Mouse (Mus musculus): ENCODE results near the gene Stac3. TPM values are rescaled to one million over a fixed set of nuclear protein-coding genes. Genes with fewer than 3 reads are reported as not detected.
A peak's percentile ranks its signal among the peaks of the same experiment; 100 is the strongest.

Stac3 gene
- polyA plus RNA-seq, 1 experiment from 2014 or later, result 1.5 TPM

- H3K27ac ChIP-seq (replicated peaks), result no peak overlapping the region; the same call in 1 of the 2 replicates
These were observed 33.5 kb downstream of the Stac3 start for GRCm38 (mm10) chr10:127534929-127535384.

GRCm38 (mm10) chr10:127536586-127537314, 35.3 kb downstream of the Stac3 start:
- 0 out of 2 replicates have a peak overlapping the region, but pooled peaks have one; percentile 14 for H3K4me2 ChIP-seq (replicated peaks)
- H3K9ac ChIP-seq (replicated peaks), result no peak overlapping the region
- peaks cover 33% of the 10 kb centered on the region for H3K36me3 ChIP-seq
- H3K9me3 ChIP-seq, result no peaks in the 10 kb centered on the region
- peak overlapping the region; percentile 43; the same call in 1 of the 2 replicates for H3K27ac ChIP-seq (replicated peaks)
- ATAC-seq (replicated peaks), result peak; percentile 51
- H3K27me3 ChIP-seq, result peaks cover 41% of the 10 kb centered on the region
- 11% methylated on average over 8 of the region's 8 CpGs for WGBS
- peaks cover 42% of the 10 kb centered on the region for H3K4me1 ChIP-seq
- H3K4me3 ChIP-seq, result no peak overlapping the region

More at GRCm38 (mm10) chr10:127534929-127535384, 33.5 kb downstream of the Stac3 start:
- peak overlapping the region; percentile 57 for H3K9ac ChIP-seq (replicated peaks)
- H3K4me1 ChIP-seq, result peaks cover 57% of the 10 kb centered on the region
- no peak for ATAC-seq (replicated peaks)
- peaks cover 47% of the 10 kb centered on the region for H3K27me3 ChIP-seq
- H3K4me2 ChIP-seq (replicated peaks), result peak overlapping the region; percentile 94
- 1% methylated on average over 28 of the region's 30 CpGs for WGBS
- H3K36me3 ChIP-seq, result peaks cover 17% of the 10 kb centered on the region
- no peaks in the 10 kb centered on the region for H3K9me3 ChIP-seq
- peak overlapping the region; percentile 56 for H3K4me3 ChIP-seq

DNA sequence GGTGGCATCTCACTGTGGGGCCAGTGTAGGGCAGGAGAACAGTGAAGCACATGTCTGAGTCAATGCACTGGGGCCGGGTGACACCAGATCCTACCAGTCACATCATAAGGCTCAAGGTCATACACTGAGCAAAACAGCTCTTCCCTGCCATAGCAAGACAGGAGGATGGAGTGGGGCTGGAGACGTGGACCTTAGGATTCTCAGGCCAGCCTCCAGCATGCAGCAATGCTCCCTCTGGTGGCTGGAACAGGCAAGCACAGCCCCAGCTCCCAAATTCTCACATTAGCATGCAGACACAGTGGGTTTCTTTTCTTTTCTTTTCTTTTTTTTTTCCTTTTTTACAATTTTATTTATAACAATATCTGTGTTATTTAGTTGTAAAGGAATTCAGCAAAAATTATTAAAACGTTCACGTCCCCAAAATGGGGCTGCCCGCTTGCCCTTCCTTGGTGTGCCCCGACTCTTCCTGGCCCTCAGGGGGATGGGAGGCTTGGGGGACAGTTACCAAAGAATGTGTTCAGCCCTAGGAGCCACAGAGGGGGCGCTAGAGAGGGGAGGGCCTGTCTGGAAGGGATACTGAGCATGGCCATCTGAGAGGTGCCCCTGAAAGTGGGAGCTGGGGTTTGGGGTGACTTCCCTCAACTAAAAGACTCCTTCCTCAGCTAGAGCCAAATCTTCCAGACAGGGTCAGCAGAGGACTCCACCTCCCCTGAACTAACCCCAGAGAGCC, 36.5 kb downstream of the Stac3 start:
- Histone ChIP-seq H3K27me3 (peaks cover 28% of the 10 kb centered on the region), H3K36me3 (peaks cover 45% of the 10 kb centered on the region), H3K9ac (replicated peaks) (no peak overlapping the region), H3K4me3 (no peak overlapping the region), H3K4me2 (replicated peaks) (no peak overlapping the region), H3K4me1 (peaks cover 42% of the 10 kb centered on the region), H3K27ac (replicated peaks) (peak overlapping the region; percentile 56), H3K9me3 (no peaks in the 10 kb centered on the region)
- ATAC-seq (replicated peaks), result peak; percentile 23; the same call in 1 of the 2 replicates
- WGBS, result 22% methylated on average over 7 of the region's 7 CpGs

DNA sequence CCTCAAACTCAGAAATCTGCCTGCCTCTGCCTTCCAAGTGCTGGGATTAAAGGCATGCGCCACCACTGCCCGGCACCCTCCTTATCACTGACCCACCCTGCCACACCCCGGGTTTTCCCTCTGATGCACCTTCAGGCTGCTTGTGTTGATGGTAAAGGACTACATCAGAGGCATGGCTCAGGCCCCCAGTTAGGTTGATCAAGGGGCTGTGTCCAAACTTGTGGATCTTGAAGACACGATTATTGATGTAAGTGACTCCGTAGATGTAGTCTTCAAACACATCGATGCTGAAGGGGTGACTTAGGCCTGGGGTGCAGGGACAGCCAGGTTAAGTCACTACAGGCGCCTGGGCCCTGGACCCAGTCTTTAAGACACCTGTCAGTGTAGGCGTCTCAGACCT, 40.0 kb downstream of the Stac3 start:
- H3K9me3 ChIP-seq, result no peaks in the 10 kb centered on the region
- no peak overlapping the region for H3K27ac ChIP-seq (replicated peaks)
- no peak for ATAC-seq (replicated peaks)
- no peak overlapping the region for H3K4me2 ChIP-seq (replicated peaks)
- H3K4me3 ChIP-seq, result no peak overlapping the region
- no peak overlapping the region for H3K9ac ChIP-seq (replicated peaks)
- WGBS, result 96% methylated on average over 8 of the region's 8 CpGs
- H3K36me3 ChIP-seq, result peaks cover 78% of the 10 kb centered on the region
- peaks cover 11% of the 10 kb centered on the region for H3K4me1 ChIP-seq
- no peaks in the 10 kb centered on the region for H3K27me3 ChIP-seq

DNA sequence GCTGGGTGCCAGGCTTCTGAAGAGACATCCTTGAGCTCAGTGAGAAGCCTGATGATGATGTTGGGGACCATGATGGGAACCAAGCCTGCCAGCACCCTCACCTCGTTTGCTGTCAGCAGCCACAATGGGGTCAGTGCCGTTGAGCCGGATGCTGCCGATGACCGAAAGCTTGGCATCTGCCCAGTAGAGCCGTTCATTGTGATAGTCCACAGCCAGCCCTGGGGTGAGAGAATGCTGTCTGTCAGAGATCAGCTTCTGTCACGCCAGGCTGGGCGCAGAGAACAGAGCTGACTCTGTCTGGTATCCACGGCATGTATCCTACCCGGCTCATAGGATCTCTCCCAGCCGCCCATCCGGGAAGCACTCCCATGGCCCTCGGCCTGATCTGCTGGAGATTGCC, 40.6 kb downstream of the Stac3 start:
- Histone ChIP-seq H3K9ac (replicated peaks) (no peak overlapping the region), H3K36me3 (peaks cover 84% of the 10 kb centered on the region), H3K4me1 (peaks cover 5% of the 10 kb centered on the region), H3K27me3 (no peaks in the 10 kb centered on the region), H3K4me3 (no peak overlapping the region), H3K4me2 (replicated peaks) (no peak overlapping the region), H3K9me3 (no peaks in the 10 kb centered on the region), H3K27ac (replicated peaks) (no peak overlapping the region)
- no peak for ATAC-seq (replicated peaks)
- WGBS, result 66% methylated on average over 13 of the region's 13 CpGs

- no peak for ATAC-seq (replicated peaks)
- Histone ChIP-seq H3K4me3 (no peak overlapping the region), H3K9ac (replicated peaks) (no peak overlapping the region), H3K36me3 (peaks cover 90% of the 10 kb centered on the region), H3K4me1 (peaks cover 2% of the 10 kb centered on the region), H3K27ac (replicated peaks) (no peak overlapping the region), H3K9me3 (no peaks in the 10 kb centered on the region), H3K27me3 (no peaks in the 10 kb centered on the region), H3K4me2 (replicated peaks) (no peak overlapping the region)
- WGBS, result 42% methylated on average over 6 of the region's 6 CpGs
These were observed 41.2 kb downstream of the Stac3 start for GRCm38 (mm10) chr10:127542720-127543119.

DNA sequence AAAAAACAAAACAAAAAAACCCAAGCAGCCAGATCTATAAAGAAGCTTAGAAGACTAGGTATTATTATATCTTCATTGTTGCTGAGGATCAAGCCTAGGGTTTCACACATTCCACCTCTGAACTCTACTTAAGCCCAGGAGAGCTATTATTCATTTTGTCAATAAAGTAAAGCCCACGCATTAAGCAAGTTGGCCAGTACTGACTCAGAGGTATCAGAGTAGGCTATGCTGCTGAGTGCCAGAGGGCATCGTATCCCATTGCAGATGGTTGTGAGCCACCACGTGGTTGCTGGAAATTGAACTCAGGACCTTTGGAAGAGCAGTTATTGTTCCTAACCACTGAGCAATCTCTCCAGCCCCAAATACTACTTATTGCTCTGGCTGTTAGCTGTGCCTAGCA, 42.4 kb downstream of the Stac3 start:
- ATAC-seq (replicated peaks), result no peak
- H3K36me3 ChIP-seq, result peaks cover 95% of the 10 kb centered on the region
- H3K4me1 ChIP-seq, result no peaks in the 10 kb centered on the region
- no peaks in the 10 kb centered on the region for H3K9me3 ChIP-seq
- H3K4me3 ChIP-seq, result no peak overlapping the region
- H3K9ac ChIP-seq (replicated peaks), result no peak overlapping the region
- no peaks in the 10 kb centered on the region for H3K27me3 ChIP-seq
- no peak overlapping the region for H3K27ac ChIP-seq (replicated peaks)
- WGBS, result 83% methylated on average over 3 of the region's 3 CpGs
- H3K4me2 ChIP-seq (replicated peaks), result no peak overlapping the region

DNA sequence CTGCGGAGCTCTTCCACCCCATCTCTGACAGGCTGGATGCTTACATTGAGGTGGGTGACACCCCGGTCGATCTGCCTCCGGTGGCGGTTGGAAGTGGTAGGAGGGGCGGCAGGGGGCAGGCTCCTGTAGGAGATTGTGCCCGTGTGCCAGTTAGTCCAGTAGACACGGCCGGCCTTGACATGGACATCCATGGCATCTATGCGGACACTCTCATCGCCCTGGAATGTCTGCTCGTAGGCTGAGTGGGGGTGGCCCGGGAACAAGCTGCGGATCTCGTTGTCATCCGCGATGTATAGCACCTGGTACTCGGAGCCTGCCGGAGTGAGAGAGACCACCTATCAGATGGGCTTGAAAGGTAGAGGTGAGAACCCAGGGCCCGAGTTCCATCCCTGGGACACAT, 42.9 kb downstream of the Stac3 start:
- no peaks in the 10 kb centered on the region for H3K27me3 ChIP-seq
- no peak overlapping the region for H3K9ac ChIP-seq (replicated peaks)
- no peak overlapping the region for H3K4me3 ChIP-seq
- no peaks in the 10 kb centered on the region for H3K4me1 ChIP-seq
- ATAC-seq (replicated peaks), result no peak
- H3K9me3 ChIP-seq, result no peaks in the 10 kb centered on the region
- peaks cover 95% of the 10 kb centered on the region for H3K36me3 ChIP-seq
- no peak overlapping the region for H3K4me2 ChIP-seq (replicated peaks)
- WGBS, result 94% methylated on average over 20 of the region's 20 CpGs
- H3K27ac ChIP-seq (replicated peaks), result no peak overlapping the region

GRCm38 (mm10) chr10:127546505-127546904, 45.0 kb downstream of the Stac3 start:
- Histone ChIP-seq H3K4me1 (no peaks in the 10 kb centered on the region), H3K27ac (replicated peaks) (no peak overlapping the region), H3K36me3 (peaks cover 95% of the 10 kb centered on the region), H3K4me2 (replicated peaks) (no peak overlapping the region), H3K4me3 (no peak overlapping the region), H3K9me3 (no peaks in the 10 kb centered on the region), H3K9ac (replicated peaks) (no peak overlapping the region), H3K27me3 (no peaks in the 10 kb centered on the region)
- WGBS, result 93% methylated on average over 7 of the region's 7 CpGs
- ATAC-seq (replicated peaks), result no peak

GRCm38 (mm10) chr10:127548236-127548635, 46.8 kb downstream of the Stac3 start:
- Histone ChIP-seq H3K9me3 (no peaks in the 10 kb centered on the region), H3K4me3 (no peak overlapping the region), H3K36me3 (peaks cover 95% of the 10 kb centered on the region), H3K27me3 (no peaks in the 10 kb centered on the region), H3K27ac (replicated peaks) (no peak overlapping the region), H3K4me1 (no peaks in the 10 kb centered on the region), H3K9ac (replicated peaks) (no peak overlapping the region), H3K4me2 (replicated peaks) (no peak overlapping the region)
- ATAC-seq (replicated peaks), result no peak
- 91% methylated on average over 15 of the region's 15 CpGs for WGBS

- no peak overlapping the region for H3K4me2 ChIP-seq (replicated peaks)
- H3K9me3 ChIP-seq, result no peaks in the 10 kb centered on the region
- 91% methylated on average over 17 of the region's 17 CpGs for WGBS
- H3K27me3 ChIP-seq, result no peaks in the 10 kb centered on the region
- H3K4me1 ChIP-seq, result no peaks in the 10 kb centered on the region
- no peak overlapping the region for H3K9ac ChIP-seq (replicated peaks)
- H3K4me3 ChIP-seq, result no peak overlapping the region
- H3K27ac ChIP-seq (replicated peaks), result no peak overlapping the region
- H3K36me3 ChIP-seq, result peaks cover 97% of the 10 kb centered on the region
- ATAC-seq (replicated peaks), result no peak
These were observed 48.4 kb downstream of the Stac3 start for GRCm38 (mm10) chr10:127549892-127550291.

GRCm38 (mm10) chr10:127555703-127556102, 54.2 kb downstream of the Stac3 start:
- no peaks in the 10 kb centered on the region for H3K4me1 ChIP-seq
- H3K27ac ChIP-seq (replicated peaks), result no peak overlapping the region
- ATAC-seq (replicated peaks), result no peak
- no peaks in the 10 kb centered on the region for H3K27me3 ChIP-seq
- H3K9me3 ChIP-seq, result no peaks in the 10 kb centered on the region
- 65% methylated on average over 18 of the region's 18 CpGs for WGBS
- H3K4me2 ChIP-seq (replicated peaks), result no peak overlapping the region
- no peak overlapping the region for H3K9ac ChIP-seq (replicated peaks)
- H3K36me3 ChIP-seq, result peaks cover 98% of the 10 kb centered on the region
- H3K4me3 ChIP-seq, result no peak overlapping the region
